Mouse (Mus musculus): Measurements from ENCODE around the gene Cd44. TPM values are rescaled to one million over a fixed set of nuclear protein-coding genes. Genes with fewer than 3 reads are reported as not detected.

Cd44 gene
- polyA plus RNA-seq, 1 experiment from 2014 or later: 15.2 TPM

- H3K27me3 ChIP-seq (ENCODE audit: insufficient read depth, low read length): no peaks in the 10 kb centered on the region
- no peak for TF ChIP-seq CTCF (IDR thresholded peaks at IDR 0.05; ENCODE audit: low read depth)
- no peak for TF ChIP-seq EP300 (IDR thresholded peaks at IDR 0.05; ENCODE audit: low read depth)
- H3K4me3 ChIP-seq (ENCODE audit: low read depth, low read length): no peak overlapping the region
- H3K36me3 ChIP-seq (replicated peaks; ENCODE audit: insufficient read depth, low read length): no peaks in the 10 kb centered on the region
- H3K9ac ChIP-seq (replicated peaks): no peak overlapping the region
- no peak for DNase-seq
- peaks cover 4% of the 10 kb centered on the region; the same call in 1 of the 2 replicates for H3K4me1 ChIP-seq (ENCODE audit: insufficient read depth)
- ATAC-seq: no peak
- no peaks in the 10 kb centered on the region for H3K9me3 ChIP-seq (ENCODE audit: low read length)
- WGBS (ENCODE audit: insufficient replicate concordance): 67% methylated on average over 3 of the region's 3 CpGs
- no peak overlapping the region for H3K27ac ChIP-seq (ENCODE audit: low read depth)
- no peak overlapping the region for H3K4me2 ChIP-seq (ENCODE audit: low read depth, low read length)
These were observed 11.0 kb upstream of the Cd44 start for GRCm38 (mm10) chr2:102912469-102912868.

GRCm38 (mm10) chr2:102909403-102909802 lies 7.9 kb upstream of the Cd44 start:
- no peak overlapping the region for H3K4me3 ChIP-seq (ENCODE audit: low read depth, low read length)
- H3K36me3 ChIP-seq (replicated peaks; ENCODE audit: insufficient read depth, low read length): no peaks in the 10 kb centered on the region
- no peak overlapping the region for H3K27ac ChIP-seq (ENCODE audit: low read depth)
- H3K9ac ChIP-seq (replicated peaks): no peak overlapping the region
- ATAC-seq (no peak), DNase-seq (no peak)
- H3K4me1 ChIP-seq (ENCODE audit: insufficient read depth): peaks cover 3% of the 10 kb centered on the region; the same call in 1 of the 2 replicates
- no peaks in the 10 kb centered on the region for H3K9me3 ChIP-seq (ENCODE audit: low read length)
- H3K27me3 ChIP-seq (ENCODE audit: insufficient read depth, low read length): no peaks in the 10 kb centered on the region
- no peak for TF ChIP-seq EP300 (IDR thresholded peaks at IDR 0.05; ENCODE audit: low read depth)
- TF ChIP-seq CTCF (IDR thresholded peaks at IDR 0.05; ENCODE audit: low read depth): no peak
- WGBS (ENCODE audit: insufficient replicate concordance): 68% methylated on average over 1 of the region's 1 CpGs
- H3K4me2 ChIP-seq (ENCODE audit: low read depth, low read length): no peak overlapping the region

GRCm38 (mm10) chr2:102905604-102906003 lies 4.1 kb upstream of the Cd44 start:
- H3K4me1 ChIP-seq (ENCODE audit: insufficient read depth): peaks cover 5% of the 10 kb centered on the region; the same call in 1 of the 2 replicates
- ATAC-seq: no peak

GRCm38 (mm10) chr2:102901828-102902223 lies 361 bp upstream of the Cd44 start:
- 29% methylated on average over 3 of the region's 3 CpGs for WGBS (ENCODE audit: insufficient replicate concordance)
- H3K4me1 ChIP-seq (ENCODE audit: insufficient read depth): peaks cover 18% of the 10 kb centered on the region
- no peaks in the 10 kb centered on the region for H3K27me3 ChIP-seq (ENCODE audit: insufficient read depth, low read length)
- H3K9ac ChIP-seq (replicated peaks): peak overlapping the region; percentile 73
- H3K4me2 ChIP-seq (ENCODE audit: low read depth, low read length): peak overlapping the region; percentile 65
- ATAC-seq: no peak
- no peaks in the 10 kb centered on the region for H3K9me3 ChIP-seq (ENCODE audit: low read length)
- H3K36me3 ChIP-seq (replicated peaks; ENCODE audit: insufficient read depth, low read length): no peaks in the 10 kb centered on the region
- no peak for TF ChIP-seq CTCF (IDR thresholded peaks at IDR 0.05; ENCODE audit: low read depth)
- TF ChIP-seq EP300 (IDR thresholded peaks at IDR 0.05; ENCODE audit: low read depth): no peak
- peak overlapping the region; percentile 62 for H3K4me3 ChIP-seq (ENCODE audit: low read depth, low read length)
- DNase-seq: no peak
- H3K27ac ChIP-seq (ENCODE audit: low read depth): peak overlapping the region; percentile 71; the same call in 1 of the 2 replicates

More at GRCm38 (mm10) chr2:102905604-102906003, 4.1 kb upstream of the Cd44 start:
- 70% methylated on average over 3 of the region's 3 CpGs for WGBS (ENCODE audit: insufficient replicate concordance)
- Histone ChIP-seq H3K4me2 (ENCODE audit: low read depth, low read length) (no peak overlapping the region), H3K9me3 (ENCODE audit: low read length) (no peaks in the 10 kb centered on the region), H3K27me3 (ENCODE audit: insufficient read depth, low read length) (no peaks in the 10 kb centered on the region), H3K4me3 (ENCODE audit: low read depth, low read length) (no peak overlapping the region), H3K9ac (replicated peaks) (no peak overlapping the region), H3K27ac (ENCODE audit: low read depth) (no peak overlapping the region), H3K36me3 (replicated peaks; ENCODE audit: insufficient read depth, low read length) (no peaks in the 10 kb centered on the region)
- no peak for DNase-seq
- no peak for TF ChIP-seq EP300 (IDR thresholded peaks at IDR 0.05; ENCODE audit: low read depth)
- no peak for TF ChIP-seq CTCF (IDR thresholded peaks at IDR 0.05; ENCODE audit: low read depth)

- peak overlapping the region; percentile 71 for H3K27ac ChIP-seq (ENCODE audit: low read depth)
- peaks cover 24% of the 10 kb centered on the region for H3K4me1 ChIP-seq (ENCODE audit: insufficient read depth)
- DNase-seq: peak; percentile 23
These were observed 1.2 kb downstream of the Cd44 start for GRCm38 (mm10) chr2:102900230-102900721.

GRCm38 (mm10) chr2:102899238-102899637 lies 2.2 kb downstream of the Cd44 start:
- H3K27me3 ChIP-seq (ENCODE audit: insufficient read depth, low read length): no peaks in the 10 kb centered on the region
- H3K4me3 ChIP-seq (ENCODE audit: low read depth, low read length): peak overlapping the region; percentile 62
- 27% methylated on average over 3 of the region's 3 CpGs for WGBS (ENCODE audit: insufficient replicate concordance)
- TF ChIP-seq EP300 (IDR thresholded peaks at IDR 0.05; ENCODE audit: low read depth) (no peak), CTCF (IDR thresholded peaks at IDR 0.05; ENCODE audit: low read depth) (no peak)
- no peaks in the 10 kb centered on the region for H3K9me3 ChIP-seq (ENCODE audit: low read length)
- no peaks in the 10 kb centered on the region for H3K36me3 ChIP-seq (replicated peaks; ENCODE audit: insufficient read depth, low read length)
- DNase-seq (peak; percentile 23), ATAC-seq (no peak)
- peak overlapping the region; percentile 73 for H3K9ac ChIP-seq (replicated peaks)
- H3K4me2 ChIP-seq (ENCODE audit: low read depth, low read length): peak overlapping the region; percentile 65
- peaks cover 27% of the 10 kb centered on the region for H3K4me1 ChIP-seq (ENCODE audit: insufficient read depth)
- H3K27ac ChIP-seq (ENCODE audit: low read depth): peak overlapping the region; percentile 67

More at GRCm38 (mm10) chr2:102900230-102900721, 1.2 kb downstream of the Cd44 start:
- H3K27me3 ChIP-seq (ENCODE audit: insufficient read depth, low read length): no peaks in the 10 kb centered on the region
- H3K36me3 ChIP-seq (replicated peaks; ENCODE audit: insufficient read depth, low read length): no peaks in the 10 kb centered on the region
- H3K4me2 ChIP-seq (ENCODE audit: low read depth, low read length): peak overlapping the region; percentile 65
- H3K9ac ChIP-seq (replicated peaks): peak overlapping the region; percentile 73
- peak; percentile 35 for ATAC-seq
- WGBS (ENCODE audit: insufficient replicate concordance): 19% methylated on average over 7 of the region's 7 CpGs
- H3K4me3 ChIP-seq (ENCODE audit: low read depth, low read length): peak overlapping the region; percentile 62
- H3K9me3 ChIP-seq (ENCODE audit: low read length): no peaks in the 10 kb centered on the region
- TF ChIP-seq CTCF (IDR thresholded peaks at IDR 0.05; ENCODE audit: low read depth) (no peak), EP300 (IDR thresholded peaks at IDR 0.05; ENCODE audit: low read depth) (no peak)

Data from liver, postnatal 0 days (tissue).